Mouse (Mus musculus) lung, postnatal 0 days (tissue): ENCODE results near the gene N4bp1.

Experiments used
- CTCF ChIP-seq: IDR thresholded peaks from 2 replicates; pipeline ENCODE4 v1.5.1; 2016; ENCODE audit warnings: antibody characterized with exemption, mild to moderate bottlenecking
- EP300 ChIP-seq: IDR thresholded peaks from 2 replicates; pipeline ENCODE4 v1.6.1; 2016; ENCODE audit warnings: antibody characterized with exemption, mild to moderate bottlenecking, control low read depth

- no peak for TF ChIP-seq CTCF
- TF ChIP-seq EP300: no peak
These were observed 22.8 kb downstream of the N4bp1 start for GRCm38 (mm10) chr8:86862155-86862816.
